Mouse (Mus musculus) gastrocnemius, postnatal 4 days (tissue): Measurements from ENCODE around the gene Cyb5rl. TPM values are rescaled to one million over a fixed set of nuclear protein-coding genes. Genes with fewer than 3 reads are reported as not detected.

Experiments used
- total RNA-seq, 2 experiments: library from RNA; stranded (reverse); gene quantifications; 2 replicates each; pipeline ENCODE4 v1.2.3; 2021

The Cyb5rl gene
- total RNA-seq, 2 experiments from 2014 or later: 16.2 to 21.5 TPM

Other genes starting within 250 kb of the Cyb5rl start
- gene Ssbp3, start 156.3 kb upstream of the Cyb5rl start, total RNA-seq: 10 to 100 TPM; 65.7 to 73.4 TPM
- gene Mrpl37, start 120 bp upstream of the Cyb5rl start, total RNA-seq: 10 to 100 TPM; 69.2 to 76.8 TPM
- not detected for gene Cdcp2, start 29.9 kb downstream of the Cyb5rl start, total RNA-seq
- 100 to 1,000 TPM; 142 to 149 TPM for gene Tmem59, start 111.4 kb downstream of the Cyb5rl start, total RNA-seq
- 10 to 100 TPM; 17.8 to 21.4 TPM for gene Tceanc2, start 112.1 kb downstream of the Cyb5rl start, total RNA-seq
- under 1 TPM in 1 of 2 experiments, not detected in 1; 0.34 TPM for gene Ldlrad1, start 142.2 kb downstream of the Cyb5rl start, total RNA-seq
- gene Lrrc42, start 186.5 kb downstream of the Cyb5rl start, total RNA-seq: 10 to 100 TPM; 25.2 to 26.5 TPM
- gene Hspb11, start 186.6 kb downstream of the Cyb5rl start, total RNA-seq: 10 to 100 TPM; 27.3 to 28.9 TPM
- gene Dio1, start 240.2 kb downstream of the Cyb5rl start, total RNA-seq: not detected
- gene Yipf1, start 247.4 kb downstream of the Cyb5rl start, total RNA-seq: 10 to 100 TPM; 20.2 to 24.8 TPM